9 mouse cellular contexts compared by ENCODE assay signal in the genomic region with DNA sequence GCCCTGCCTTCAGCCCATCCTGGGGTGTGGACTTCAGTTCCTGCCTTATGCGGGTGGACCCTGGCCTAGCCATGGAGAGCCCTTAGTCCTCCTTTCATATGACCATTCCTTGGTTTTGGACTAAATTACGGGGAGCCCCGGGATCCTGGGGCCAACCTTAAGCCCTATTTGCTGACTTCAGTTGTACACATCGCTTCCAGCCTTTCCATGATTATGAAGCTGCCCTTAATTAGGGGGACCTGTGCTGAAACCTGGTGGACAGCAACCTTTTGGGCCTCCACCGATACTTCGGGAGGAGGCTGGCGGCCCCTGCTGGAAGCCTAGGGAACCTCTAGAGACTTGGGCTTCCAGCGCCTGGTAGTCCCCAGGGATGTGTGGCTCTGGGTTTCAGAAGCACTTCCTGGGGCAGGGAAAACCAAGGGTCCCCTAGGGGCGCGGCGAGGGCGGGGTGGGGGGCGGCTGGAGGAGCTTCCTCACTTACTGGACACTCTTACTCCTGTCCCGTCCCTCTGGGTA. TPM values are rescaled to one million over a fixed set of nuclear protein-coding genes. Genes with fewer than 3 reads are reported as not detected.
DNase-seq lines count a peak whose midpoint lies in the region; TF ChIP-seq lines count a peak whose summit lies in the region.
"Had no signal": no experiment of that assay in that cellular context is flagged by ENCODE, and none has a peak within 500 bp of the region (broad histone marks: within the 10 kb centered on the region; RNA-seq: fewer than 3 reads in every experiment).

No protein-coding gene starts in this region.

- TF ChIP-seq POLR2A in embryonic fibroblast, embryonic 13.5 days (IDR thresholded peaks at IDR 0.05; ENCODE audit: low read depth, low read length), result no peak
- TF ChIP-seq POLR2A in myocyte (IDR thresholded peaks at IDR 0.05; ENCODE audit: insufficient read length, low read depth), result no peak

- no peaks in the 10 kb centered on the region for H3K36me3 ChIP-seq in myocyte (ENCODE audit: control insufficient read depth, insufficient read depth)

- TF ChIP-seq CTCF in embryonic fibroblast, embryonic 13.5 days (IDR thresholded peaks at IDR 0.05; ENCODE audit: borderline replicate concordance, insufficient read depth, low read length), result 0 out of 2 replicates have a peak, but pooled peaks have one; percentile 26

- no peak overlapping the region for H3ac ChIP-seq in myocyte (ENCODE audit: control insufficient read depth, insufficient read length)

- intact Hi-C loops in gastrocnemius, postnatal 14 days (cut with DNase I; ENCODE audit: low total_unique reads), result loop anchor here (5.0 kb wide), 1 partner anchor 65 kb away; the partner anchor contains the start of gene Ebf4
- intact Hi-C loops in left cerebral cortex, postnatal 14 days (cut with DNase I), result loop anchor here (2.0 kb wide), 1 partner anchor 72 kb away; no protein-coding TSS in a partner anchor

- peak; percentile 29 for DNase-seq in gastrocnemius, postnatal 14 days
- no peak for DNase-seq in gastrocnemius, postnatal 25 days
- DNase-seq in adrenal gland, adult (ENCODE audit: inconsistent age in 2 of 2, low spot score in 1 of 2), result peak; percentile 50 to 84
- DNase-seq in hindlimb bud, embryonic 11.5 days (ENCODE audit: extremely low spot score, low read depth, low spot score), result peak; percentile 18
- peak; percentile 41 to 60 for DNase-seq in left cerebral cortex, postnatal 14 days (ENCODE audit: low spot score in 2 of 2)
- peak; percentile 72 for DNase-seq in thymus, postnatal 4 days

- no peak overlapping the region for H3K4me2 ChIP-seq in myocyte (ENCODE audit: low read depth)
- H3K4me2 ChIP-seq: limb, embryonic 15.5 days had no signal

- H3K79me2 ChIP-seq in myocyte (ENCODE audit: control insufficient read depth, insufficient read depth), result no peaks in the 10 kb centered on the region

- no peaks in the 10 kb centered on the region for H3K4me1 ChIP-seq in embryonic fibroblast, embryonic 13.5 days (ENCODE audit: control insufficient read depth, insufficient read depth, low read length)

- no peak overlapping the region for H3K27ac ChIP-seq in embryonic fibroblast, embryonic 13.5 days (ENCODE audit: insufficient read depth, low read length)
- H3K27ac ChIP-seq: limb, embryonic 15.5 days had no signal

- peaks cover 72% of the 10 kb centered on the region for H3K27me3 ChIP-seq in myocyte (ENCODE audit: control insufficient read depth, insufficient read depth, insufficient read length)

- no peak overlapping the region for H3K4me3 ChIP-seq in embryonic fibroblast, embryonic 13.5 days (ENCODE audit: insufficient read depth, low read length)
- no peak overlapping the region for H3K4me3 ChIP-seq in myocyte
- H3K4me3 ChIP-seq: limb, embryonic 15.5 days had no signal

TF ChIP-seq in myocyte, 11 proteins besides CTCF, POLR2A, EP300 and RAD21:
- TF ChIP-seq REST (IDR thresholded peaks at IDR 0.05; ENCODE audit: insufficient read depth, insufficient read length) (peak; percentile 8), USF1 (IDR thresholded peaks at IDR 0.05; ENCODE audit: low read depth) (no peak)

RNA-seq across cellular contexts. Expression of gene Cpxm1, which starts 34.8 kb away (rescaled TPM):
- 10 to 100 TPM in 1 of 2 experiments, 1 to 10 TPM in 1; 7.6 to 10.2 TPM for total RNA-seq in gastrocnemius, postnatal 14 days (2021)
- 1 to 10 TPM; 1.8 to 5.7 TPM for total RNA-seq in gastrocnemius, postnatal 25 days (2021)
- polyA plus RNA-seq in embryonic fibroblast, embryonic 13.5 days (2011; ENCODE audit: insufficient read length, low read depth, missing spikeins), result 38.9 and 54.4 TPM in 2 replicates
- total RNA-seq in left cerebral cortex, postnatal 14 days (2021), result 10 to 100 TPM in 1 of 2 experiments, 1 to 10 TPM in 1; 8.5 to 13.2 TPM
- 0.34 TPM for polyA plus RNA-seq in myocyte (2012; fragmentation: generic; extraction: Trizol)

RNA-seq across cellular contexts. Expression of gene Gm28372, which starts 42.5 kb away (rescaled TPM):
- not detected for total RNA-seq in gastrocnemius, postnatal 14 days (2021)
- not detected for total RNA-seq in gastrocnemius, postnatal 25 days (2021)
- not detected in 2 replicates for polyA plus RNA-seq in embryonic fibroblast, embryonic 13.5 days (2011; ENCODE audit: insufficient read length, low read depth, missing spikeins)
- not detected for total RNA-seq in left cerebral cortex, postnatal 14 days (2021)
- 0.04 TPM for polyA plus RNA-seq in myocyte (2012; fragmentation: generic; extraction: Trizol)
- polyA plus RNA-seq: limb, embryonic 15.5 days had no signal

RNA-seq across cellular contexts. Expression of gene 1700020A23Rik, which starts 42.5 kb away (rescaled TPM):
- total RNA-seq in gastrocnemius, postnatal 14 days (2021), result not detected
- total RNA-seq in gastrocnemius, postnatal 25 days (2021), result not detected
- not detected in 2 replicates for polyA plus RNA-seq in embryonic fibroblast, embryonic 13.5 days (2011; ENCODE audit: insufficient read length, low read depth, missing spikeins)
- total RNA-seq in left cerebral cortex, postnatal 14 days (2021), result not detected
- not detected for polyA plus RNA-seq in myocyte (2012; fragmentation: generic; extraction: Trizol)
- polyA plus RNA-seq: limb, embryonic 15.5 days had no signal

RNA-seq across cellular contexts. Expression of gene Tmem239, which starts 43.7 kb away (rescaled TPM):
- total RNA-seq in gastrocnemius, postnatal 14 days (2021), result not detected
- total RNA-seq in gastrocnemius, postnatal 25 days (2021), result not detected
- not detected in 2 replicates for polyA plus RNA-seq in embryonic fibroblast, embryonic 13.5 days (2011; ENCODE audit: insufficient read length, low read depth, missing spikeins)
- total RNA-seq in left cerebral cortex, postnatal 14 days (2021), result not detected
- polyA plus RNA-seq in myocyte (2012; fragmentation: generic; extraction: Trizol), result not detected
